Mouse (Mus musculus) testis, postnatal 14 days (tissue): ENCODE data around the gene Dcun1d2.

Source experiments
- DNase-seq: peaks from one replicate; pipeline ENCODE4 v3.0.0; 2021; ENCODE audit warnings: low spot score

Gene Dcun1d2

GRCm38 (mm10) chr8:13253413-13253812 lies 34.5 kb downstream of the Dcun1d2 start:
- no peak for DNase-seq

- DNase-seq = no peak
Observed at GRCm38 (mm10) chr8:13252837-13253236, 35.1 kb downstream of the Dcun1d2 start.

DNA sequence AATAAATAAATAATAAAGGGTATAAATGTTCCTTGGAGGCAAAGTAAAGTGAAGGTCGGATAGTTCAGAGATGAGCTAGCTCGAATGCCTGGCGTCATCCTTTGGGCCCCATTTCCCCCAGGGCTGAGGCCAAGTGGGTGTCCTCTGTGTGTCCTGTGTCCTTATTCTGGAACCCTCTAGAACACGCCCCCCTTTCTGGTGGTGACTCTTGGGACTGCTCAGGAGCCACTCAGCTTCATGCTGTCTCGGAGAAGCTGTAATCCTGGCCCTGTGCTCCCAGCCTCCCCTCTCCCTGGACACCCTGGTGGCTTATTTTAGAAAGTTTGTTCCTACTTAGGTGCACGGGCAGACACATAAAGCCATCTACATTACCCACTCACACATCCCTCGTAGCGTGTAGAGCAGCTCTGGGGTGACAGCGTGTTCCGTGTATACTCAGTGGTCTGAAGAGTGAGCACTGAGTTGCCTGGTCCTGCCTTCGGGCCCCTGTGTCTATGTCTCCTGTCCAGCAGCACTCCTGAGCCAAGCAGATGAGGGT lies 43.5 kb downstream of the Dcun1d2 start:
- DNase-seq = no peak

DNA sequence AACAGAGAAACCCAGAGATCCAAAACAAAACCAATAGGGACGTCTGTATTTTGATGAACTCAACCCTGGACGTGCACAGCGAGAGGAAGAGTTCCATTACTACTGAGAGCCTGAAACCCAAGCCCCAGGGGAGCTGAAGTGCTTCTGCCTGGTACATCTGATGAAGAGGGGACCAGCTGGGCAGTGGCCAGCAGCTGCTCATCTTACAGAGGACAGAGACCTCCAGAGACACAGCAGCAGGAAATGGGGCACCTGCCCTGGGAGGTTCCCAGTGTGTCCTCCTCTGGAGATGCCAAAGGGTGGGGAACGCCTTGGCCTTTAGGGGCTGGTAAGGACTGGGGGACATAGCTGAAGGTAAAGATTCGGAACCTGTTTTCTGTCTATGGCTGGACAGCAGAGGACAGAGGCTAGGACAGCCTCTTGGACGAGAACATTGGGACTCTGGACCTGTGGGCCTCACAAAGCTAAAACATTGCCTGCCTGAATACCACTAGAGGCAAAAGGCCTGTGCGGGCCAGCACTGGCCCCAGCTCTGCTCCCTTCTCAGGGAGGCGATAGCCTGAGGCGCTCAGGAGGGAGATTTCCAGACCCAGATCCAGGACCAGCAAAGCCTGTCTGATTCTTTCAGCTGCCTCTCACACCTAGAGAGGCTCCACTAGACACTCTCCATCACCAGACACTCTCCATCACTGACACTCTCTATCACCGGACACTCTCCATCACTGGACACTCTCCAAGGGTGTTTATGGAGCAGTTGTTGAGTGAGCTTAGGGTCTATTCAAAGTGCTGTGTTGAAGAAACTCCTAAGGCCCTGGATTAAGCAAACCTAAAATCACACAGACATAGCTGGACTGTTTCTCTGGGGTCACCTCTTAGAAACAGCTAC lies 44.7 kb downstream of the Dcun1d2 start:
- DNase-seq = no peak

GRCm38 (mm10) chr8:13240691-13241090 lies 47.2 kb downstream of the Dcun1d2 start:
- no peak for DNase-seq

GRCm38 (mm10) chr8:13240055-13240454 lies 47.9 kb downstream of the Dcun1d2 start:
- DNase-seq = no peak

GRCm38 (mm10) chr8:13234803-13235202 lies 53.1 kb downstream of the Dcun1d2 start:
- DNase-seq = no peak

DNA sequence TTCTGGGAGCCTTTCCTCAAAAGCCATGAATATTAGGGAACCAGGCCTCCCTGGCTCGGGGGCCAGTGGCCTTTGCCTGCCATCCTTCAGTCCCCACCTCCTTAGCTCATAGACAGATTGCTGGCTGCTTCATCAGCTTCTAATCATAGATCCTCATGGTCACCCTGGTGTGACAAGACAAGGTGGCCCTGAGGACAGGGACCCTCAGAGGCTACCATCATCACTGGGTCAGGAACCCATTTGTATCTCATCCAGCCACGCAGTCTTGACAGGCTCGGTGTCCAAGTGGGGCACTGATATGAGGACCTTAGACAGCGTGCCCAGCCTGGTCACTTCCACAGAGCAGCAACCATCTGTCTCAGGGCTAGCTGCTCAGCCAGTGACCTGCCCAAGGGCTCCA lies 57.5 kb downstream of the Dcun1d2 start:
- no peak for DNase-seq

- no peak for DNase-seq
Observed at GRCm38 (mm10) chr8:13229802-13230201, 58.1 kb downstream of the Dcun1d2 start.

DNA sequence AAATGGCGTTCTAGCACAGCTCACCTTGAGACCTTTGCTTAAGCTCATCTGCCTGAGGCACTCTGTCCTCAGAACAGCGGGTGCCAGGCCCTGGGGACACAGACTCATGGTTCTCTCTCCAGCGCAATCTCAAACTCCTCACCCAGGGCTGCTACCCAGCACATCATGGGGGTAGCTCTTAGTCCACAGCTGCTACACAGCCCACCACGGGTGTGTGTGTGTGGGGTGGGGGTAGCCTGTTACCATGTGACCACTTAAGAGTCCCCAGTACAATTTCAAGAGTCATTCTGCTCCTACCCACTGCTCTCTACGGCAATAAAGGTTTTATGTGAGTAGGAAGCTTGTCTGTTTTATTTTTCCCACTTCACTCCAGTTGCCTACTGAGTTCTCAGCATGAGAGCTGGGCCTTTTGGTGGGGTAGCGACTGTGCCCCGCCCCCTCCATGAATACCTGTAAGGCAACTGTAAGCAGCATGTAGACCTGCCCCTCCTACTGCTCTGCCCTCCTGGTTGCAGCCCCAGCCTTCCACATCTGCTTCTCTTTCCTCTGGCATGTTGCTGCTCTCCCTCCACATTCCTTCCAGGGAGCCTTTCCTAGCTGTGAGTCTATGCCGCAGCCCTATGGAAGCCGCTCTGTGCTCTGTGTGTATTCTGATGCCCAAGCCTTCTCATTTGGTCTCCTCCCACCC lies 58.9 kb downstream of the Dcun1d2 start:
- DNase-seq = no peak

GRCm38 (mm10) chr8:13227184-13227583 lies 60.7 kb downstream of the Dcun1d2 start:
- DNase-seq = no peak

DNA sequence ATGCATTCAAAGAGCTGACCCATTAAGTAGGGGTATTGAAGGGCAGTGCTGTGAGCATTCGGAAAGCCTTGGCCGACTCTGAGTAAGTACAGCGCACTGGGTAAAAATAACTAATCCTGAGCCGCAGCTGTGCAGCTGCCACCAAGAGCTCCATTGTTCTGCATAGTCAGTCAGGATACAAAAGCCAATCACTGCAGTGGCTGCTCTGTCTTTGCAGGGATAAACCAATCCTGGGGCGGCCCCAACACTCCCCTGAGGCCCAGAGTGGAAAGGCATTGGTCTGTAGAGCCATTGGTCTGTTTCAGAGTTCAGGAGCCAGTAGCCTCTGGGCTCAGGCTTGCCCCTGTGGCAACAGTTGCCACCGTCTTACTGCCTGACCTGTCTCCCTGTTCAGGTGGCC lies 61.6 kb downstream of the Dcun1d2 start:
- no peak for DNase-seq

DNA sequence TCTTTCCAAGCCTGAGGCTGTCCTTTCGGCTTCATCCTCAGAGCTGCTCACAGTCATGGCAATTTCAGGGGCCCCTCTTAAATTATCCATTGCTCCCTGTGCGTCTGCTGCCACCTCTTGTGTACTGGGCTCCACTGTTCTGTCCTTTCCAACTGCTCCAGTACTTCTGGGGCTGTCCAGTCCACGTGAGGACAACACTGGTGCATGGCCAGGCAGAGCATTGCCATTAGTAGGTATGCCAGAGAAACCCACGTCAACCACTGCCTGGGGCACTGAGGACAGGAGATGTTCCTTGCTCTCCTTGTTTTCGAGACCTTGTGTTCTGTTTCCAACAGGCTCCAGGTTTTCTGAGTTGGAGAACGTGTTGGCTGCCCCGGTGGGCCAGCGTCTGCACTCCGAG lies 63.5 kb downstream of the Dcun1d2 start:
- DNase-seq = no peak

DNA sequence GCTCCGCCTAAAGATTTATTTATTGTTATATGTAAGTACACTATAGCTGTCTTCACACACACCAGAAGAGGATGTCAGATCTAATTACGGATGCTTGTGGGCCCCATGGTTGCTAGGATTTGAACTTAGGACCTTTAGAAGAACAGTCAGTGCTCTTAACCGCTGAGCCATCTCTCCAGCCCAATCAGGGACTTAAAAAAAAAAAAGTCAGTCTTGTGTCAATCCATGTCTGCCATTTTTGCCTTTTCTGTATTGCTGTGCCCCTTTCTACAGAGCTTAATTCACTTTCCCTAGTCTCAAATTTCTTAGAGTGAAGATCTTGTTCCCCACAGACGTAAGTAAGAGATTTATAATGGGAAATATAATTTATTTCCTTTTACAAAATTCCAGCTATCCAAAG lies 69.5 kb downstream of the Dcun1d2 start:
- DNase-seq = no peak

DNA sequence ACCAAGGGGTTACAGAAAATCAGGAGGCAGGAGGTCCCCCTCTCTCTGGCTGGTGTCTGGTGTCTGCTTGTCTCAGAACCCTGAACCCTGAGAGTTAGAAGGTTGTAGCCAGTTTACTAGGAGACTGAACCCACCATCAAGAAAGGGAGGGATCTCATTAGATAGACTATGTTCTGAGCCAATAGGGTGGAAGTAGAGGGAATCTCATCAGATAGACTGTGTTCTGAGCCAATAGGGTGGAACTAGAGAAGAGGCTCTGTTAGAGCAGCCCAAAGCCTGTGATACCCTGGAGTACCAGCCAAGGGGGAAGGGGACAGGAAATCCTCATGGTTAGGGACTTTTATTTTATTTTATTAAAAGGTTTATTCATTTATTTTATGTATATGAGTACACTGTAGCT lies 69.9 kb downstream of the Dcun1d2 start:
- DNase-seq = no peak

GRCm38 (mm10) chr8:13217093-13217492 lies 70.8 kb downstream of the Dcun1d2 start:
- no peak for DNase-seq

DNA sequence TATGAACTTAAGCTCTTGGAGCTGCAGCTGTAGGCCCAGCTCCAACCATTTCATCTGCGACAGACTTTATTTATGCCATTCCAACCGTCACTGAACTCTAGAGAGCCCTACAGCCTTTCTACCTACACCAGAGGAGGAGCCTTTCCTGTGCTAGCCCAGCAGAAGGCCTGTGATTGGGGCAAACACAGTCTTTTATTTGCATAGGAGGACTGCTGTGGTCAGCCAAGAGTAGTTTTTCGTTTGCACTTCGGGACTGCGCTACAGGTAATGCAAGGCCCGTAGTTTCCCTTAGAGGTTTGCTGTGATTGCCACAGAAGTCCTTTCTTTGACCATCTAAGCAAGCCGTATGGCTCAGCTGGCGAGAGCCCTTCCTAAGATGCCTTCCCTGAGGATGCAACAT lies 71.5 kb downstream of the Dcun1d2 start:
- no peak for DNase-seq

DNA sequence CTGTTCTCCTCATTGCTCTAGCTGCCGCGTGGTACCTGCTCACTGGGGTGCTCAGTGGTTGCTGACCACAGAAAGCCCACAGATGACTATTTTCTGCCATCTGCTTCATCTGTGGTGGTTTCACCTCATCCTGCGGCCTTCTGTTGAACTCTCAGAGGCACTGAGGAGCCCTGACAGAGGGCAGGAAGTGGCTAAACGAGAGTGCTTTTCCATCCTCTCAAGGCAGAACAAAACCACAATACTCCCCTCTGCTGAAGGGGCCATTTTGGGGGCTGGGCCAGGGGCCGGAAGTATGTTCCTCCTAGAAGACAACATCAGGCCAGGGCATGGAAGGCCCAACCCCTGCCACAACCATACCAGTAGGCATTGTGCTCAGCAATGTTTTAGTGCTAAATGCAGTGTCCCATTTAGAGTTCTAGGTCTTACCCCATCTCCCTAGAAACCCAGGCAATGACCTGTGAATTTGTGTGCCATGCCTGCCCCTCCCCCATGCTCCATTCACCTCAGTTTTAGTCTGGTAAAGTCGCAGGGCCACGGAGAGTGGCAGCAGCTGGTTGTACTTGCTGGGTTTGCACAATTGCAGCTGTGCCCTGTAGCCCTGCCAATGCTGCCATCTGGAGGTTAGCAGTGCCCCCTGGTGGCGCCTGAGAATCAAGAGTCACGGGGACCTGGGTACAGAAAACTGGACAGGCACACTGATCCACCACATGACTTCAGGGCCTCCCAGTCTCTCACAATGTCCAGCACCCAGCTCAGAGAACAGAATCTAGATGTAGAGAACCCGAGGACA lies 74.3 kb downstream of the Dcun1d2 start:
- DNase-seq = peak; percentile 74

DNA sequence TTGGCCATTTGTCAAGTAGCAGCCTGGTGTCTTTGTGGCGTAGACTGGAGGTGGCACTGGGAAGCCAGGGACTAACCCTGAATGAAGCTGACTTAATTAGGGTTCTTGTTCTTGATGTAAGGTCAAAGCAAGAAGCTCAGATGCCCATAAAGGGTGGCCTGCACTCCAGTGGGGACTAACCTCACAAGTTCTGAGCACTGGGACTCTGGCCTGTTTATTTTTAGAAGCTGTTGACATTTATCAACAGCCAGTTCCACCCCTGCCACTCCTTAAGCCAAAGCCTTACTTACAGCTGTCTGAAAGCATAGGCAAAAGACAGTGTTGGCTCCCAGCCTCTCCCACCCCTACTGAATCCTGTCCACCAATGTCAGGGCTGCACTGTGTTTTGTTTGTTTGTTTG lies 78.2 kb downstream of the Dcun1d2 start:
- no peak for DNase-seq

DNA sequence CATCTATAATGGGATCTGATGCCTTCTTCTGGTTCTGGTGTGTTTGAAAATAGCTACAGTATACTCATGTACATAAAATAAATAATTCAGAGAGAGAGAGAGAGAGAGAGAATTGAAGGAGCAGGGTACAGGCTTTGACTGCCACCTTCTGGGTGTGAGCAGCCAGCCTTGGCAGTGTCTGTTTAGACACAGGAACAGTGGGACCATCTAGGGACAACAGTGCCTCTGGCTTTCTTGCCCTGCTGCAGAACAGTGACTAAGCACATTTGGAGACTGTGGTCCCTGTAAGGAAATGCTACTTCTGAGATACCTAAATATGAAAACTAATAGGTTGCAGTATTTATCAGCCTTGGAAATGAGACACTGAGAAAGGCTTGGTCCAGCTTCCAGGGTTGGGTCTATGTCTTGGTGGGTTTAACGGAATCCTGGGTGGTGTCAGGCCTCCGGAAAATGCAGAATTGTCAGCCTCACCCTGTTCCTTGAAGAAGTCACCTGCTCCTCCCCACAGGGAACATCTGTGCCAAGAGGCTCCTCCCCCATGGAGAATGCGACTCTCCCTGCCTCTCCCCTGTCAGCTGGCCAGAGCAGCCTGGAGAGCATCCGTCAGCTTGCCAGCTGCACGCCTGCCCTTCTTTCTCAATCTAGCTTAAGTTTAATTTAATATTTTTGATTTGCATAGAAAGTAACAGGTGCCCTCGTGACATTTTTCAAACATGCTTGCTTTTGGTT lies 79.1 kb downstream of the Dcun1d2 start:
- no peak for DNase-seq

- DNase-seq = no peak
Observed at GRCm38 (mm10) chr8:13206290-13206689, 81.6 kb downstream of the Dcun1d2 start.
